In genomic region chr6:124506991-124507390, GRCm38 (mm10) we compare ENCODE assay signal across 25 mouse cellular contexts. TPM values are rescaled to one million over a fixed set of nuclear protein-coding genes. Genes with fewer than 3 reads are reported as not detected.
A peak's percentile ranks its signal among the peaks of the same experiment; 100 is the strongest.
DNase-seq lines count a peak whose midpoint lies in the region; ATAC-seq lines count a peak whose summit lies in the region.
"Had no signal": no experiment of that assay in that cellular context is flagged by ENCODE, and none has a peak within 500 bp of the region (broad histone marks: within the 10 kb centered on the region; RNA-seq: fewer than 3 reads in every experiment).

No protein-coding gene starts in this region.

- WGBS in hindbrain, embryonic 11.5 days = 80% methylated on average over 6 of the region's 6 CpGs
- 83% methylated on average over 6 of the region's 6 CpGs for WGBS in hindbrain, embryonic 10.5 days

- H3K9ac ChIP-seq in hindbrain, embryonic 11.5 days (ENCODE audit: low read depth, low read length) = no peak overlapping the region
- H3K9ac ChIP-seq: embryonic facial prominence, embryonic 13.5 days; forebrain, embryonic 12.5 days; forebrain, embryonic 15.5 days; heart, embryonic 12.5 days; heart, embryonic 15.5 days; hindbrain, embryonic 12.5 days; hindbrain, embryonic 15.5 days had no signal

- peak; percentile 50 to 51 for DNase-seq in cerebellum, adult 18-20 months
- no peak for DNase-seq in cerebellum, adult 9-10 months
- peak; percentile 44 for DNase-seq in brain, adult 2 months (ENCODE audit: low read depth, low spot score)
- DNase-seq in cerebellum, adult 9-11 months = peak; percentile 57
- DNase-seq in hindbrain, embryonic 11.5 days (ENCODE audit: low spot score) = no peak
- no peak for DNase-seq in hindbrain, embryonic 10.5 days (ENCODE audit: low spot score)
- DNase-seq: adrenal gland, adult 8-10 months; adrenal gland, postnatal 25 days; embryo, embryonic 11 days; gastrocnemius, postnatal 25 days; heart, adult 18-20 months; heart, postnatal 10 days; heart, postnatal 36 days; kidney, adult 2 months had no signal

- H3K4me1 ChIP-seq in hindbrain, embryonic 11.5 days (replicated peaks; ENCODE audit: control insufficient read depth, insufficient read depth, low read length) = no peaks in the 10 kb centered on the region
- no peaks in the 10 kb centered on the region for H3K4me1 ChIP-seq in hindbrain, embryonic 10.5 days (replicated peaks)
- H3K4me1 ChIP-seq: embryonic facial prominence, embryonic 10.5 days; embryonic facial prominence, embryonic 13.5 days; forebrain, embryonic 12.5 days; forebrain, embryonic 15.5 days; heart, embryonic 12.5 days; heart, embryonic 15.5 days; hindbrain, embryonic 12.5 days; hindbrain, embryonic 15.5 days had no signal

- no peak overlapping the region for H3K4me3 ChIP-seq in hindbrain, embryonic 11.5 days (ENCODE audit: low read depth, low read length)
- H3K4me3 ChIP-seq in hindbrain, embryonic 10.5 days = no peak overlapping the region
- H3K4me3 ChIP-seq: embryonic facial prominence, embryonic 10.5 days; embryonic facial prominence, embryonic 13.5 days; erythroblast, embryonic 14.5 days; forebrain, embryonic 12.5 days; forebrain, embryonic 15.5 days; heart, embryonic 12.5 days; heart, embryonic 15.5 days; hindbrain, embryonic 12.5 days; hindbrain, embryonic 15.5 days had no signal

- H3K27me3 ChIP-seq in hindbrain, embryonic 11.5 days (ENCODE audit: control insufficient read depth, insufficient read depth, low read length) = no peaks in the 10 kb centered on the region
- no peaks in the 10 kb centered on the region for H3K27me3 ChIP-seq in hindbrain, embryonic 10.5 days (ENCODE audit: insufficient read depth, poor library complexity, severe bottlenecking)
- H3K27me3 ChIP-seq: embryonic facial prominence, embryonic 13.5 days; forebrain, embryonic 12.5 days; forebrain, embryonic 15.5 days; heart, embryonic 12.5 days; heart, embryonic 15.5 days; hindbrain, embryonic 12.5 days; hindbrain, embryonic 15.5 days had no signal

- no peak overlapping the region for H3K27ac ChIP-seq in hindbrain, embryonic 11.5 days (ENCODE audit: low read depth, low read length)
- H3K27ac ChIP-seq in hindbrain, embryonic 10.5 days = no peak overlapping the region
- H3K27ac ChIP-seq: embryonic facial prominence, embryonic 10.5 days; embryonic facial prominence, embryonic 13.5 days; forebrain, embryonic 12.5 days; forebrain, embryonic 15.5 days; heart, embryonic 15.5 days; hindbrain, embryonic 12.5 days; hindbrain, embryonic 15.5 days had no signal

- no peaks in the 10 kb centered on the region for H3K36me3 ChIP-seq in hindbrain, embryonic 11.5 days (ENCODE audit: control insufficient read depth, insufficient read depth, low read length)
- H3K36me3 ChIP-seq in hindbrain, embryonic 10.5 days = no peaks in the 10 kb centered on the region
- H3K36me3 ChIP-seq: embryonic facial prominence, embryonic 10.5 days; embryonic facial prominence, embryonic 13.5 days; forebrain, embryonic 12.5 days; forebrain, embryonic 15.5 days; heart, embryonic 12.5 days; heart, embryonic 15.5 days; hindbrain, embryonic 12.5 days; hindbrain, embryonic 15.5 days had no signal

- H3K4me2 ChIP-seq in hindbrain, embryonic 11.5 days (replicated peaks; ENCODE audit: low read depth, low read length) = no peak overlapping the region
- H3K4me2 ChIP-seq: embryonic facial prominence, embryonic 13.5 days; forebrain, embryonic 12.5 days; forebrain, embryonic 15.5 days; heart, embryonic 12.5 days; heart, embryonic 15.5 days; hindbrain, embryonic 12.5 days; hindbrain, embryonic 15.5 days had no signal

- H3K9me3 ChIP-seq in hindbrain, embryonic 11.5 days (ENCODE audit: control insufficient read depth, low read length) = no peaks in the 10 kb centered on the region
- H3K9me3 ChIP-seq in hindbrain, embryonic 10.5 days = no peaks in the 10 kb centered on the region
- H3K9me3 ChIP-seq: embryonic facial prominence, embryonic 10.5 days; embryonic facial prominence, embryonic 13.5 days; forebrain, embryonic 12.5 days; forebrain, embryonic 15.5 days; heart, embryonic 12.5 days; heart, embryonic 15.5 days; hindbrain, embryonic 12.5 days; hindbrain, embryonic 15.5 days had no signal

- no peak for ATAC-seq in hindbrain, embryonic 11.5 days (ENCODE audit: low FRiP score)
- ATAC-seq: CD4-positive, CD25-positive, alpha-beta regulatory T cell, adult 4 months; forebrain, embryonic 15.5 days; intestine, postnatal 0 days had no signal

RNA-seq across cellular contexts. Expression of gene C1ra, which starts 5.2 kb away (rescaled TPM):
- 0.08 and 0.20 TPM in 2 replicates for polyA plus RNA-seq in hindbrain, embryonic 11.5 days (2014; fragmentation: Nextera tagmentation; extraction: Ambion mirVana)
- 0.06 and 0.33 TPM in 2 replicates for polyA plus RNA-seq in hindbrain, embryonic 10.5 days (2016; fragmentation: Nextera tagmentation; extraction: Ambion mirVana)
- polyA plus RNA-seq: embryonic facial prominence, embryonic 10.5 days had no signal

RNA-seq across cellular contexts. Expression of gene C1rl, which starts 14.1 kb away (rescaled TPM):
- 0.11 and 0.15 TPM in 2 replicates for polyA plus RNA-seq in hindbrain, embryonic 11.5 days (2014; fragmentation: Nextera tagmentation; extraction: Ambion mirVana)
- 0.14 and 0.47 TPM in 2 replicates for polyA plus RNA-seq in hindbrain, embryonic 10.5 days (2016; fragmentation: Nextera tagmentation; extraction: Ambion mirVana)
- polyA plus RNA-seq: CD4-positive, CD25-positive, alpha-beta regulatory T cell, adult 4 months; erythroblast, embryonic 14.5 days had no signal

RNA-seq across cellular contexts. Expression of gene C1s1, which starts 35.2 kb away (rescaled TPM):
- 0.29 and 0.86 TPM in 2 replicates for polyA plus RNA-seq in hindbrain, embryonic 11.5 days (2014; fragmentation: Nextera tagmentation; extraction: Ambion mirVana)
- 0.51 and 0.75 TPM in 2 replicates for polyA plus RNA-seq in hindbrain, embryonic 10.5 days (2016; fragmentation: Nextera tagmentation; extraction: Ambion mirVana)
- polyA plus RNA-seq: CD4-positive, CD25-positive, alpha-beta regulatory T cell, adult 4 months; erythroblast, embryonic 14.5 days had no signal

RNA-seq across cellular contexts. Expression of gene Clstn3, which starts 42.4 kb away (rescaled TPM):
- polyA plus RNA-seq in hindbrain, embryonic 11.5 days (2014; fragmentation: Nextera tagmentation; extraction: Ambion mirVana) = 10.2 and 11.9 TPM in 2 replicates
- polyA plus RNA-seq in hindbrain, embryonic 10.5 days (2016; fragmentation: Nextera tagmentation; extraction: Ambion mirVana) = 8.8 and 20.4 TPM in 2 replicates

Comparison
In these comparisons a context has a peak if more than half of its experiments do, and no peak if none do; other contexts are left out.
1. DNase-seq: peak in cerebellum, adult 18-20 months (2 of 2), brain, adult 2 months (single experiment) and cerebellum, adult 9-11 months (single experiment); none in cerebellum, adult 9-10 months (single experiment), hindbrain, embryonic 11.5 days (single experiment) and hindbrain, embryonic 10.5 days (single experiment).